Mouse (Mus musculus): Measurements from ENCODE around the gene Cabcoco1.

- no peak for TF ChIP-seq CTCF (IDR thresholded peaks at IDR 0.05; ENCODE audit: insufficient read depth, low read length)
- no peak for TF ChIP-seq POLR2A (IDR thresholded peaks at IDR 0.05; ENCODE audit: borderline replicate concordance, extremely low read depth, low read depth, low read length)
Observed at GRCm38 (mm10) chr10:68446797-68447125, 94.9 kb downstream of the Cabcoco1 start.

Data from lung, adult 2 months (tissue).